Mouse (Mus musculus) heart, embryonic 11.5 days (tissue): ENCODE measurements at regions not wholly inside any gene's neighbourhood (a gene's known extent, or its start where the extent isn't known, plus 50 kb on each side); places are given as distances from the start of the nearest gene placed in this dataset.

Source experiments
- ATAC-seq: fragments of 200-750 bp; cut with Nextera tagmentation; replicated peaks from 2 replicates; pipeline ENCODE4 v1.8.0; 2017; ENCODE audit warnings: moderate library complexity; ENCODE audit not compliant: insufficient number of reproducible peaks, low FRiP score, low TSS enrichment
- H3K27ac ChIP-seq: fragments of 300-500 bp; sonication (generic); 2 replicates; pipeline ENCODE4 v1.5.1; 2014; ENCODE audit warnings: mild to moderate bottlenecking, low read depth, low read length
- H3K27me3 ChIP-seq: fragments of 300-500 bp; sonication (generic); 2 replicates; pipeline ENCODE4 v1.6.1; 2014; ENCODE audit warnings: mild to moderate bottlenecking, low read length, mixed read lengths; ENCODE audit not compliant: control insufficient read depth, insufficient read depth
- H3K36me3 ChIP-seq: fragments of 300-500 bp; sonication (generic); 2 replicates; pipeline ENCODE4 v1.6.1; 2014; ENCODE audit warnings: mild to moderate bottlenecking, low read length, moderate library complexity, mixed read lengths; ENCODE audit not compliant: control insufficient read depth, insufficient read depth
- H3K4me1 ChIP-seq: fragments of 300-500 bp; sonication (generic); 2 replicates; pipeline ENCODE4 v1.6.1; 2014; ENCODE audit warnings: low read length; ENCODE audit not compliant: control insufficient read depth, insufficient read depth
- H3K4me2 ChIP-seq: fragments of 300-500 bp; sonication (generic); 2 replicates; pipeline ENCODE4 v1.6.1; 2014; ENCODE audit warnings: mild to moderate bottlenecking, moderate library complexity
- H3K4me3 ChIP-seq: fragments of 300-500 bp; sonication (generic); 2 replicates; pipeline ENCODE4 v1.5.1; 2014; ENCODE audit warnings: low read depth, low read length
- H3K9ac ChIP-seq: fragments of 300-500 bp; sonication (generic); 2 replicates; pipeline ENCODE4 v1.6.1; 2014; ENCODE audit warnings: mild to moderate bottlenecking, low read depth, low read length, moderate library complexity
- H3K9me3 ChIP-seq: fragments of 300-500 bp; sonication (generic); replicated peaks from 2 replicates; pipeline ENCODE4 v1.6.1; 2016; ENCODE audit warnings: low read length; ENCODE audit not compliant: control insufficient read depth
- WGBS: fragments of 180-500 bp; shearing (Covaris S2); extraction: QIAGEN DNeasy Blood & Tissue Kit; methylation state at CpG from one replicate; pipeline ENCODE4 v1.1.7; 2014; ENCODE audit not compliant: insufficient replicate concordance; 5-methylcytosine and 5-hydroxymethylcytosine counted together

DNA sequence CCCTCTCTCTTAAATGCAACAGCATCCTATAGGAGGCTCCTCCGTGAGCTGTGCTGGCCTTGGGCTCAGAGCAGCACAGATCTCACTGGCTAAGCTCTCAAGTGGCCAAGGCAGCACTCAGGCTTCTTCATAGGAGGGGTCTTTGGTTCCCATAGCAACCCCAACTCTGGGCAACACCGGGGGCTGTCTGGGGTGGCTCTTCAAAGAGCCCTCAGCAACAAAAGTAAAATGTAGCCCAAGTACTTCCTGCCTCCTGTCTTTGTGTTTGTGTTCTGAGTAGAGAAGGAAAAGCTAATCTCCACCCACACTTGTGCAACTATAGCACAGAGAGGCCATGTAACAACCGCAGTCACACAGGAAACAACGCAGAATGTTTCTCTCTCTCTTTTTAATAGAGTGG, 322.2 kb upstream of the Tbx3 start:
- no peak overlapping the region for H3K27ac ChIP-seq
- H3K27me3 ChIP-seq: no peaks in the 10 kb centered on the region
- ATAC-seq: no peak
- no peak overlapping the region for H3K4me2 ChIP-seq
- no peaks in the 10 kb centered on the region for H3K36me3 ChIP-seq
- 48% methylated on average over 4 of the region's 4 CpGs for WGBS
- H3K4me3 ChIP-seq: no peak overlapping the region
- no peak overlapping the region for H3K9ac ChIP-seq
- peaks cover 2% of the 10 kb centered on the region; the same call in 1 of the 2 replicates for H3K4me1 ChIP-seq
- H3K9me3 ChIP-seq: no peaks in the 10 kb centered on the region

DNA sequence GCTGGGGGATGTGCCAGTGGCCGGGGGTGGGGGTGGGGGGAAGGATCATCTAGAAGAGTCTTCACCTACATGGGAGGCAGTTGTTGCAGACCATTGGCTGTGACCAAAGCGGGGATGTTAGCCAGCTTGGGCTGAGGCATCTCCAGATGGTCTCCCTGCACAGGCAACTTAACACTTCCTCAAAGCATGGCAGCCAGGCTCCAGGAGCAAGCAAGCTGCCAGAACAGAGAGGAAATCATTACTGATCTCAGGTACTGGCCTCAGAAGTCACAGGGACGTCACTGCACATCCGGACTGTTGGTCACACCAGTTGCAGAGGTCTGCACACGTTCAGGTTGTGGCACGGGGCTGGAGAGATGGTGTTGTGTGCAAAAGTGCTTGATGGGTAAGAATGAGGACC, 321.1 kb upstream of the Tbx3 start:
- H3K4me3 ChIP-seq: no peak overlapping the region
- H3K4me1 ChIP-seq: peaks cover 2% of the 10 kb centered on the region; the same call in 1 of the 2 replicates
- no peaks in the 10 kb centered on the region for H3K27me3 ChIP-seq
- ATAC-seq: no peak
- H3K9ac ChIP-seq: no peak overlapping the region
- no peaks in the 10 kb centered on the region for H3K36me3 ChIP-seq
- no peak overlapping the region for H3K27ac ChIP-seq
- no peak overlapping the region for H3K4me2 ChIP-seq
- no peaks in the 10 kb centered on the region for H3K9me3 ChIP-seq
- 79% methylated on average over 6 of the region's 6 CpGs for WGBS

DNA sequence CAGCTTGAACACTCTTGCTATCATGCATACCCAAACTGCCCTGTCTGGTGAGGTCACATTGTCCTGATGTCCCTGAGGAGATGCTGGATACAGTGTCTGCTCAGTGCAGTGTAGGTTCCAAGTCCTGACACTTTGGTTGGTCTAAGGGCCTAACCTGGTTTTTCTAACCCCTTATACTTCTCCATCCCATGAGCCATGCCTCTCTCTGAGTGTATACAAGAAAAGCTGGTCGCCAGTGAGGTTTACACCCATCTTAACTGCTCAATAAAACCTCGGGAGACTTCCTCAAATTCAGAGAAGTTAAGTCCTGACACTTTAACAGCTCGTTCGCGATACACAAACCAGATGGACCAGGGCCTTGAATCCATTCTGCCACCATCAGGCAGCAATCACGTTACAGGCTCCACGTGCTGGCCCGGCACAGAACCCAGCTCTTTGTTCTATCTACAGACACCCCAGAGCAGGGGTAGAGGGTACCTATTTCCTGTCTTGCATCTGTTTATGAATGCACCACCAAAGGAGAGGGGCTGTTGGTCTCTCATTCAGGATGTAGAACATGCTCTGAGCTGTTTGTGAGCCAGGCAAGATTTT, 320.0 kb upstream of the Tbx3 start:
- ATAC-seq: no peak

DNA sequence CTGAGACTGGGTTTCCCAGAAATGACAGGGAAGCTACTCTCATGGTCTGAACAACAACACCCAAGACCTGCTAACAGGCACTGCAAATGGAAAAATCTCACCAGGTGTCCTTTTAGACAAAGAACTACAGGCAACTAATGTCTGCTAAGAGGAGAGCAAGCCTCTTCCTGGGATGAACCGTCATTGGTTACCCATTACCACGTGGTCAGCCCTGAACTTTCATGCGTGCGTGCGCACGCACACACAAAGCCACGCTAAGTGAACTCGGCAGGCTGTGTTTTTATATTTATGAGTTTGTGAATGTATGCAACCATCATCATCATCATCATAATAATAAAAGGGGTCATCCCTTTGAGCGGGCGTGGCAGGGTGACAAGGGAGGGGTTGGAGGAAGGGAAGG, 315.0 kb upstream of the Tbx3 start:
- Histone ChIP-seq H3K4me1 (no peaks in the 10 kb centered on the region), H3K4me2 (no peak overlapping the region), H3K27ac (no peak overlapping the region), H3K27me3 (no peaks in the 10 kb centered on the region), H3K36me3 (no peaks in the 10 kb centered on the region), H3K9me3 (no peaks in the 10 kb centered on the region), H3K9ac (no peak overlapping the region), H3K4me3 (no peak overlapping the region)
- no peak for ATAC-seq
- 90% methylated on average over 10 of the region's 10 CpGs for WGBS

More for the DNA sequence above, 320.0 kb upstream of the Tbx3 start:
- 46% methylated on average over 8 of the region's 8 CpGs for WGBS
- Histone ChIP-seq H3K4me2 (no peak overlapping the region), H3K9ac (no peak overlapping the region), H3K9me3 (no peaks in the 10 kb centered on the region), H3K27me3 (no peaks in the 10 kb centered on the region), H3K27ac (no peak overlapping the region), H3K4me3 (no peak overlapping the region), H3K4me1 (peaks cover 2% of the 10 kb centered on the region; the same call in 1 of the 2 replicates), H3K36me3 (no peaks in the 10 kb centered on the region)

DNA sequence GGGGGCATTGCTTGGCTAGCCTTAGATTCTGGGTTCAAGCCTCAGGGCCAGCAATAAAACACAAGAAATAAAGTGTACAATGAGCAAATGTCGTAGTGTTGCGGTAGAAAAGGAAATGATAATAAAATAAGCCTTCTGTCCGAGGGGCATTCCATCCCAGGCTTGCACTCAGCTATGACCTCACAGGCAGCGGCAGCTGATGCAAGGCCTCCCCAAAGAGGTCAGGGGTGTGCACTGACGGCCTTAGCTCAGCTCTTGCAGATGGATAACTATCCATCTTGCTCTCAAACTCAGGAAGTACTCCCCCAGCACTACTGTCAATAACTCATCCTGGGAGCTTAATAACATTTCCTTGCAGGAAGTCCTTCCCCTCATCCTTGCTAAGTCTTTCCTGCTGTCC, 314.4 kb upstream of the Tbx3 start:
- Histone ChIP-seq H3K27ac (no peak overlapping the region), H3K4me1 (no peaks in the 10 kb centered on the region), H3K9ac (no peak overlapping the region), H3K27me3 (no peaks in the 10 kb centered on the region), H3K9me3 (no peaks in the 10 kb centered on the region), H3K4me2 (no peak overlapping the region), H3K4me3 (no peak overlapping the region), H3K36me3 (no peaks in the 10 kb centered on the region)
- 60% methylated on average over 5 of the region's 5 CpGs for WGBS
- no peak for ATAC-seq

DNA sequence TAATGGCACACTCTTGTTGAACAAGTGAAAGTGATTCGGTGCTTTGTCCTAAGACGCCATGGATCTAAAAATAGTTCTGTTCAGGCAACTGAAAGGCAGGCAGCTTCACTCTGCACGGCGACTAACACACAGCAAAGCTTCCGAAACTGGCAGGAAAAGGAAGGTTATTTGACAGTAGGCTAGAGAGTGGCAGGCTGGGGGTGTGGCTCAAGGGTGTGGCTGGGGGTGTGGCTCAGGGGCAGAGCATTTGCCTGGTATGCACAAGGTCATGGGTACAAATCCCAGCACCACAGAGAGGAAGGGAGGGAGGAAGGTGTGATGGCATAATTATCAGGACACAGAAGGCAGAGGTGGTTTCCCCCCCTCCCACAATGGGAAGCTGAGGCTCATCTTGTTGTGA, 310.8 kb upstream of the Tbx3 start:
- Histone ChIP-seq H3K27ac (no peak overlapping the region), H3K9ac (no peak overlapping the region), H3K9me3 (no peaks in the 10 kb centered on the region), H3K4me2 (no peak overlapping the region), H3K4me3 (no peak overlapping the region), H3K27me3 (no peaks in the 10 kb centered on the region), H3K4me1 (no peaks in the 10 kb centered on the region), H3K36me3 (no peaks in the 10 kb centered on the region)
- no peak for ATAC-seq
- 12% methylated on average over 5 of the region's 5 CpGs for WGBS

DNA sequence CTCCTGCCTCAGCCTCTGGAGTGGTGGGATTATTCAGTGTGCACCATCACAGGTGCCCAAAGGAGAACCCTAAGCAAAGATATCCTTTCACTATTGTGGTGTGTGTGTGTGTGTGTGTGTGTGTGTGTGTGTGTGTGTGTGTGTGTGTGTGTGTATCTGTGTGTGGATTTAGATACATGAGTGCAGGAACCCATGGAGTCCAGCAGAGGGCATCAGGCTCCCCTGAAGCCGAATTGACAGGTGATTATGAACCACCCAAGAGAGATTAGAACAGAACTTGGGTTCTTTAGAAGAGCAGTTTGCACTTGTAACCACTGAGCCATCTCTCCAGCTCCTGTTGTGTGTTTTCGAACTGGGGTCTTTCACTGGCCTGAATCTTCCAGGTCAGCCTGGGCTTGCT, 310.1 kb upstream of the Tbx3 start:
- no peak overlapping the region for H3K4me2 ChIP-seq
- H3K27me3 ChIP-seq: no peaks in the 10 kb centered on the region
- no peak for ATAC-seq
- no peaks in the 10 kb centered on the region for H3K4me1 ChIP-seq
- no peaks in the 10 kb centered on the region for H3K36me3 ChIP-seq
- H3K27ac ChIP-seq: no peak overlapping the region
- H3K4me3 ChIP-seq: no peak overlapping the region
- WGBS: 83% methylated on average over 2 of the region's 2 CpGs
- no peaks in the 10 kb centered on the region for H3K9me3 ChIP-seq
- no peak overlapping the region for H3K9ac ChIP-seq

DNA sequence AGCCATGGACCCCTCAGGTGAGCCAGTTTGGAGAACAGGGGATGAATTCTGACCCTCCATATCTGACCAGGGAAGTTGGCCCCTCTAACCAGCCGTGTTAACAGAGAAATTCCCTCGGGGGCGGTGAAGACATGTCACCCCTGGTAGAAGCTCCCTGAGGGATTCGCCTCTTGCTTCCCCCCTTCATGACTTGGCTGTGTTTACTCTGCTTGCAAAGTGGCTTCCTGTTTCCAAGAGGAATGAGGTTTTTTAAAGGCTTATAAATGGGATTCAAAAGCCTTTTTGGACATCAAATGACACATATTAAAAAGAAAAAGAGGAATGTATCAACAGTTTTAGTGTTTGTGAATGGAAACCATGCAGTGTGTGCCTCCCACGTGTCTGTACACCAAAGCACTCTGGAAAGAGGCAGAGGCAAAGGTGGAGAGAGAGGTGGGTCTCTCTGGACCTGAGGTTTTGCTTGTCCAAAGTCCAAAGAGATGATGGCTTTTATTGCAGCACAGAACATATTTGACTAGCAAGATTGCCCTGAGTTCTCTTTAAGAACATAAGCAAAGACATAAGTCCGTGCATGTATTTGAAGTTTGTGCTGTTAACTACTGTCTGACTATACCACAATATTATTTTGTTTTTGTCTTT, 308.9 kb upstream of the Tbx3 start:
- Histone ChIP-seq H3K4me2 (no peak overlapping the region), H3K27me3 (no peaks in the 10 kb centered on the region), H3K9ac (no peak overlapping the region), H3K27ac (no peak overlapping the region), H3K9me3 (no peaks in the 10 kb centered on the region), H3K4me3 (no peak overlapping the region), H3K4me1 (no peaks in the 10 kb centered on the region), H3K36me3 (no peaks in the 10 kb centered on the region)
- 62% methylated on average over 6 of the region's 6 CpGs for WGBS
- ATAC-seq: no peak

DNA sequence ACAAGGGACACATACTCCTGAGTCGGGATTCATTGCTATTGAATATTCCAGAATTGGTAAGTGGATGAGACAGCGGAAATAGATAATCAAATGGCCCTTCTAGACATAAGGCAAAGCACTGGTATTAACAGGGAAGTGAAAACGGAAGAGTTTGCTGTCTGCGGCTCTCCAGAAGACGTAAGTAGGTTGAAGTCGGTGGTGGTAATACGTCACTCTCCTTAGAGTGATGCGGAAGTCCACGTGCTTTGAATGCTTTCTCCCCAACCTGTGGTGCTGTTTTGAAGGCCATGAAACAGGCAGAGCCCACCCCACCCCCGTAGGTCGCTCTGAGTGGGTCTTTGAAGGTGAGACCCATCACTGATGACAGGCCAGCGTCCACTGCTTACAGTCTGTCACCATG, 308.0 kb upstream of the Tbx3 start:
- Histone ChIP-seq H3K4me2 (no peak overlapping the region), H3K9ac (no peak overlapping the region), H3K36me3 (no peaks in the 10 kb centered on the region), H3K4me1 (no peaks in the 10 kb centered on the region), H3K4me3 (no peak overlapping the region), H3K9me3 (no peaks in the 10 kb centered on the region), H3K27me3 (no peaks in the 10 kb centered on the region), H3K27ac (no peak overlapping the region)
- ATAC-seq: no peak
- WGBS: 65% methylated on average over 12 of the region's 12 CpGs
